ENCODE assay signal across 20 mouse cellular contexts in genomic region chr4:105952406-105952805, GRCm38 (mm10).
DNase-seq lines count a peak whose midpoint lies in the region; TF ChIP-seq lines count a peak whose summit lies in the region.
"Had no signal": no experiment of that assay in that cellular context is flagged by ENCODE, and none has a peak within 500 bp of the region (broad histone marks: within the 10 kb centered on the region; RNA-seq: fewer than 3 reads in every experiment).

No protein-coding gene starts in this region.

- no peak for TF ChIP-seq CTCF in gastrocnemius, adult 2 months (IDR thresholded peaks at IDR 0.05)

- no peak overlapping the region for H3K27ac ChIP-seq in gastrocnemius, adult 2 months
- H3K27ac ChIP-seq: embryonic facial prominence, embryonic 12.5 days; embryonic facial prominence, embryonic 15.5 days; forebrain, embryonic 10.5 days; forebrain, embryonic 12.5 days had no signal

- no peak overlapping the region for H3K4me3 ChIP-seq in gastrocnemius, adult 2 months
- H3K4me3 ChIP-seq: embryonic facial prominence, embryonic 12.5 days; embryonic facial prominence, embryonic 15.5 days; erythroblast, embryonic 14.5 days; forebrain, embryonic 10.5 days; forebrain, embryonic 12.5 days had no signal

- peak; percentile 41 for DNase-seq in adrenal gland, postnatal 10 days
- DNase-seq in adrenal gland, adult 18-20 months (ENCODE audit: low spot score in 2 of 2): no peak
- peak; percentile 22 for DNase-seq in gastrocnemius, adult 2 months
- DNase-seq in gastrocnemius, postnatal 4 days (ENCODE audit: low spot score in 2 of 2): no peak
- peak; percentile 61 for DNase-seq in NIH3T3 (ENCODE audit: low read depth)
- DNase-seq: adrenal gland, adult 8-10 months; adrenal gland, postnatal 25 days; B cell, adult 2 months; cerebellum, adult 11 months; cerebellum, adult 18-20 months; cerebellum, adult 8-10 months; cerebellum, adult 9-11 months; cerebellum, postnatal 14 days; cerebellum, postnatal 36 days; embryo, embryonic 11 days had no signal

- intact Hi-C loops in gastrocnemius, adult 2 months (cut with DNase I): no loop called here

Comparison
In these comparisons a context has a peak if more than half of its experiments do, and no peak if none do; other contexts are left out.
1. DNase-seq: peak in adrenal gland, postnatal 10 days (single experiment), gastrocnemius, adult 2 months (single experiment) and NIH3T3 (single experiment); none in adrenal gland, adult 18-20 months (0 of 2) and gastrocnemius, postnatal 4 days (0 of 2).